Mouse (Mus musculus) C2C12 (cell line): ENCODE results near the gene Alg10b. TPM values are rescaled to one million over a fixed set of nuclear protein-coding genes. Genes with fewer than 3 reads are reported as not detected.
A peak's percentile ranks its signal among the peaks of the same experiment; 100 is the strongest.
"Not testable (repeated sequence)": the region's sequence is repeated elsewhere in the genome, so short reads cannot be mapped to it uniquely, and the experiment has no call there.

Source experiments
- H3K27me3 ChIP-seq: one replicate; pipeline ENCODE4 v1.6.1; 2011; ENCODE audit not compliant: control insufficient read depth, insufficient read depth, insufficient read length
- H3K36me3 ChIP-seq: one replicate; pipeline ENCODE4 v1.6.1; 2011; ENCODE audit not compliant: control insufficient read depth, insufficient read depth
- H3K4me3 ChIP-seq: one replicate; pipeline ENCODE4 v1.5.1; 2011; ENCODE audit warnings: mild to moderate bottlenecking, control low read depth; ENCODE audit not compliant: poor library complexity, insufficient read depth, severe bottlenecking
- H3K79me2 ChIP-seq: one replicate; pipeline ENCODE4 v1.6.1; 2011; ENCODE audit not compliant: control insufficient read depth, insufficient read depth
- H3K79me3 ChIP-seq: one replicate; pipeline ENCODE4 v1.6.1; 2011; ENCODE audit warnings: low read depth, control low read depth
- H3ac ChIP-seq: one replicate; pipeline ENCODE3; 2011; ENCODE audit warnings: low read depth; ENCODE audit not compliant: control insufficient read depth, insufficient read length
- CEBPB ChIP-seq: IDR thresholded peaks from one replicate; pipeline ENCODE4 v1.6.1; 2011; ENCODE audit warnings: low read depth, mild to moderate bottlenecking, control low read depth, moderate library complexity
- CTCF ChIP-seq: IDR thresholded peaks from one replicate; pipeline ENCODE4 v1.5.1; 2011; ENCODE audit not compliant: control insufficient read depth, insufficient read depth, insufficient read length
- FOSL1 ChIP-seq: IDR thresholded peaks from one replicate; pipeline ENCODE4 v1.8.0; 2011; ENCODE audit warnings: mild to moderate bottlenecking, low read length; ENCODE audit not compliant: poor library complexity, insufficient read depth, severe bottlenecking
- MAX ChIP-seq: IDR thresholded peaks from one replicate; pipeline ENCODE4 v1.6.1; 2011; ENCODE audit warnings: mild to moderate bottlenecking, control low read depth
- MYOD1 ChIP-seq: IDR thresholded peaks from one replicate; pipeline ENCODE4 v1.6.1; 2011; ENCODE audit warnings: low read depth; ENCODE audit not compliant: control insufficient read depth, insufficient read length
- MYOG ChIP-seq: IDR thresholded peaks from one replicate; pipeline ENCODE4 v1.6.1; 2011; ENCODE audit not compliant: control insufficient read depth, insufficient read length; ENCODE audit errors: extremely low read depth
- USF1 ChIP-seq: IDR thresholded peaks from one replicate; pipeline ENCODE4 v1.6.1; 2011; ENCODE audit warnings: low read depth, mild to moderate bottlenecking, control low read depth, moderate library complexity
- long read RNA-seq, 2 experiments: library from polyadenylated mRNA; unstranded; transcript quantifications; one replicate each; pipeline ENCODE4 v2.0.0; 2019 to 2020
- polyA plus RNA-seq: library from polyadenylated mRNA; unstranded; fragments of >200 nt; fragmentation: generic; extraction: Trizol; gene quantifications from one replicate; pipeline ENCODE4 v1.2.1, GENCODE M21; 2012; ENCODE audit warnings: missing spikeins

The Alg10b gene
- 17.0 TPM for polyA plus RNA-seq
- long read RNA-seq, experiment 1, full-length matches to known transcripts = 2 of 13 reads
- long read RNA-seq, experiment 1, partial matches to known transcripts = 0 of 13 reads
- long read RNA-seq, experiment 1, other reads (novel, unspliced or antisense) = 11 of 13 reads
- long read RNA-seq, experiment 2, full-length matches to known transcripts = 99 of 138 reads
- long read RNA-seq, experiment 2, partial matches to known transcripts = 0 of 138 reads
- long read RNA-seq, experiment 2, other reads (novel, unspliced or antisense) = 39 of 138 reads

DNA sequence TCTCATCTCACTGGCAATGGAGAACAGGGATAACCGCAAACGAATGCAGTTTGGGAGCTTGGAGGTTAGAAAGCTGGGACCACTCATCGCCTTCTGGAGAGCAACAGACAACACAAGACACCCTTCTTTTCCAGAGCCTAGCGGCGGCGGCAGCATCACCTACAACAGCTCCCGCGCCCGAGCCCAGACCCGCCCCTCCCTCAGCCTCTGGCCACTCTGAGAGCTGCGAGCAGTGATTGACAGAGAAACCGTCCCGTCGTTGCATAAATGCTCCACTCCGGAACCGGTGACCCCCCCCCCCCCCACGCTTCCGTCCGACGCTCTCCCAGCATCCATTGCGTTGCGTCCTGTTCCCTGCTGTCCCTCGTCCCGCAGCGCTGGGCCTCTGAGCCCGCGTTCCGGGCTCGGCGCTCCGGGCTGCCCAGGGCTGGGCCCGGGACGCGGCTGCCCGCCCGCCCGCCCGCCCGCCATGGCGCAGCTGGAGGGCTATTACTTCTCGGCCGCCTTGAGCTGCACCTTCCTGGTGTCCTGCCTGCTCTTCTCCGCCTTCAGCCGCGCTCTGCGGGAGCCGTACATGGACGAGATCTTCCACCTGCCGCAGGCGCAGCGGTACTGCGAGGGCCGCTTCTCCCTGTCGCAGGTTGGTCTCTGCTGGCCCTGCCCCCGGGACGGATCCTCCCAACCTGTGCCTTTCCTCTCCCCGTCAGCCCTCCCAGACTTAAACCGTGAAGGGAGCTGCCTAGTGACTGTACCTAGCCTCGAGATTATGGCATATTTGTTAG is at the start of gene Alg10b:
Gene Alg10b, plus strand, starts transcription at position 343 of the 782 bp plus-strand sequence.
- H3K79me2 ChIP-seq = peaks cover 38% of the 10 kb centered on the region
- peaks cover 36% of the 10 kb centered on the region for H3K36me3 ChIP-seq
- peak within 1 kb of the TSS; percentile 95 for H3ac ChIP-seq
- TF ChIP-seq FOSL1 (no peak), MAX (peak; percentile 52)
- peak within 1 kb of the TSS; percentile 64 for H3K4me3 ChIP-seq
- H3K27me3 ChIP-seq = peaks cover 3% of the 10 kb centered on the region
- H3K79me3 ChIP-seq = peaks cover 20% of the 10 kb centered on the region

- not testable (repeated sequence) for H3K79me2 ChIP-seq, H3K36me3 ChIP-seq, H3K27me3 ChIP-seq, H3K4me3 ChIP-seq, H3ac ChIP-seq, H3K79me3 ChIP-seq
These were observed 41.0 kb upstream of the Alg10b start for GRCm38 (mm10) chr15:90183108-90183507.

DNA sequence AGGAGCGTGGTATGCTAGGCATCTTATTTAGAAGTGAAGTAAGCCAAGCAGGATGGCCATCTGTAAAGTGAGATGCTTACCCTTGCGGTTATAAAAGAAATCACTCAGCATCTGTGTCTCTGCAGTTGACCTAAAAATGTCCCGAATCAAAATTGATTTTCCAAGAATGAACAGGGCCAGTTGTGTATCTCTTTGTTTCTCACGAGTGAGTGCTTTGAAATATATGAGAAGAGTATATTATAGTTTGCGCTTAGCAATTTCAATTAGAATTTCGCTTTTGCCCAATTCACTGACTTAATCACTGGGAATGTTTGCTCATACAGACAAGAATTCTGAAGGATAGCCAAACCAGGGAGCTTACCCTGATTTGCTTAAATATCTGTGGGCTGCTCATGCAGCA is 40.6 kb upstream of the Alg10b start:
- Histone ChIP-seq H3ac (no peak overlapping the region), H3K36me3 (no peaks in the 10 kb centered on the region), H3K4me3 (no peak overlapping the region), H3K27me3 (no peaks in the 10 kb centered on the region), H3K79me3 (no peaks in the 10 kb centered on the region), H3K79me2 (no peaks in the 10 kb centered on the region)
- no peak for TF ChIP-seq MYOG
- TF ChIP-seq CEBPB = no peak
- no peak for TF ChIP-seq FOSL1
- TF ChIP-seq CTCF = no peak
- TF ChIP-seq USF1 = no peak
- no peak for TF ChIP-seq MYOD1
- TF ChIP-seq MAX = no peak

DNA sequence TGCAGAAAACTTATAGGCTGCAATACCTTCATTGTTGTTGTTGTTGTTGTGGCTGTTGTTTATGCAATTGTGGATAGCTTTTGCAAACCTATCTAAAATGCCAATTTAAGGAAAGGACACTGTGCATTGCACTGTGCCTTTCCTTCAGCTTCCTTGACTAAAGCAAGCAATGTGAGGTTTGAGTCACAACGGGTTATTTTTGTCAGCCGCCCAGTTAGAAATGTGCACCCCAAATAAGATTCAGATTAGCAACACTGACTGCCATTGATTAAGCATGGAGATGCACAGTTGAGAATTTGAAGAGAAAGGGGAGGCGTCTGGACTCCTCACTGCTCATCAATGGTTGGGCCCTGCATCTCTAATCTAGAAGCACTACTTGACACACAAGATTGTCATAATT is 39.4 kb upstream of the Alg10b start:
- H3K36me3 ChIP-seq = no peaks in the 10 kb centered on the region
- no peak overlapping the region for H3ac ChIP-seq
- H3K4me3 ChIP-seq = no peak overlapping the region
- no peaks in the 10 kb centered on the region for H3K27me3 ChIP-seq
- H3K79me3 ChIP-seq = no peaks in the 10 kb centered on the region
- no peaks in the 10 kb centered on the region for H3K79me2 ChIP-seq
- TF ChIP-seq MYOD1 (no peak), MYOG (no peak), CTCF (no peak), CEBPB (no peak), USF1 (no peak), MAX (no peak), FOSL1 (no peak)

- no peak for TF ChIP-seq MYOG
- no peak for TF ChIP-seq FOSL1
- no peak for TF ChIP-seq USF1
- no peak for TF ChIP-seq CEBPB
- no peak for TF ChIP-seq MAX
- no peak for TF ChIP-seq CTCF
- TF ChIP-seq MYOD1 = no peak
These were observed 34.6 kb upstream of the Alg10b start for GRCm38 (mm10) chr15:90189477-90189876.

DNA sequence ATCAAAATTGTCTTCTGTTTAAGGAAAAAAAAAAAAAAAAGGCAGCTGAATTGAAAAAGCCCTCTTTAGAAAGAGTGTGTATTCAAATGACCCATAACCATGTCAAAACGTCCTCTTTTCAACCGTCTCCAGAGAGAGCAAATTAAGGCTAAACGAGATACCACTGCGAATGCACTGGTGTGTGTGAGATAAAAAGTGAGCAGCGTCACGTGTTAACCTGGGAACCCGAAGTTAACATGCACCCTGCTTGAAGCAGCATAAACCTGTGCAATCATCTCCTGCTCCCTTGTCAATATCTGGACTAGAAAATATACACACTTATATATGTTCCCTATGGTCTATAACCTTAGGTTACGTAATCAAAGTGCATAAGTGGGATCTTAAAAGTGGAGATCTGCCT is 10.2 kb upstream of the Alg10b start:
- H3K4me3 ChIP-seq = no peak overlapping the region
- TF ChIP-seq FOSL1 (no peak), MYOG (no peak), CEBPB (no peak)
- no peaks in the 10 kb centered on the region for H3K36me3 ChIP-seq

More at GRCm38 (mm10) chr15:90189477-90189876, 34.6 kb upstream of the Alg10b start:
- Histone ChIP-seq H3K79me3 (no peaks in the 10 kb centered on the region), H3K36me3 (no peaks in the 10 kb centered on the region), H3ac (no peak overlapping the region), H3K79me2 (no peaks in the 10 kb centered on the region), H3K4me3 (no peak overlapping the region), H3K27me3 (peaks cover 3% of the 10 kb centered on the region)

More for the DNA sequence above, 10.2 kb upstream of the Alg10b start:
- no peaks in the 10 kb centered on the region for H3K79me3 ChIP-seq
- peaks cover 18% of the 10 kb centered on the region for H3K27me3 ChIP-seq
- H3ac ChIP-seq = no peak overlapping the region
- H3K79me2 ChIP-seq = no peaks in the 10 kb centered on the region
